Comparison of ENCODE assay signal across 8 mouse cellular contexts in the genomic region with DNA sequence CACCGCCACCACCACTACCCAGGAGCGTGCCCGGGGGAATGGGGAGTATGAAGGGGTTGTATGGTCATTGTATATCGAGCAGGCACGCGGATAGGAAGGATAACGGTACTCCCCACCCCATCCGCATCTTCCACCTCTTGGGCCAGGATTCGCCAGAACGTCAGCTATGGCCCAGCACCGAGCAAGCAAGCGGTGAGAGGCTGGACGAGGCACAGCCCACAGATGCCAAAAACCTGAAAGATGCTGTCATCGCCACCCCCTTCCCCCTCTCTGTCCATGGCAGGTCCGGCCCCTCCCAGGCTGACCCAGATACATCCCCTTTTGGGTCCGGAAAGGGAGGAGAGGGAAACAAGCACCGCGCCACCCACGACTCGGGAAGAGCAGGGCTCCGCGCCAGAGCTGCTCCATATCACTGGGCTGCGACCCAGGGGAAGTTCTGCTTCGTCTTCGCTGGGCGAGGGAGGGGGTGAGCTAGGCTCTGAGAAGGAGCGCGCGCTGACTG. TPM values are rescaled to one million over a fixed set of nuclear protein-coding genes. Genes with fewer than 3 reads are reported as not detected.
DNase-seq lines count a peak whose midpoint lies in the region; ATAC-seq and TF ChIP-seq lines count a peak whose summit lies in the region.

No protein-coding gene starts in this region.

- no peak for TF ChIP-seq CTCF in lung, embryonic 14.5 days (IDR thresholded peaks at IDR 0.05; ENCODE audit: low read depth)

- H3K4me3 ChIP-seq in forebrain, embryonic 13.5 days, result peak overlapping the region; percentile 42
- H3K4me3 ChIP-seq in lung, embryonic 14.5 days (ENCODE audit: low read depth, low read length), result peak overlapping the region; percentile 54

- H3K9ac ChIP-seq in forebrain, embryonic 13.5 days, result peak overlapping the region; percentile 39; the same call in 1 of the 2 replicates
- H3K9ac ChIP-seq in lung, embryonic 14.5 days, result peak overlapping the region; percentile 69; the same call in 1 of the 2 replicates

- H3K36me3 ChIP-seq in forebrain, embryonic 13.5 days (ENCODE audit: poor library complexity, severe bottlenecking), result no peaks in the 10 kb centered on the region
- H3K36me3 ChIP-seq in lung, embryonic 14.5 days (ENCODE audit: insufficient read depth), result no peaks in the 10 kb centered on the region

- DNase-seq in cerebellum, postnatal 10 days, result peak; percentile 62 to 70
- DNase-seq in cerebellum, adult 11-12 months, result no peak
- peak; percentile 69 for DNase-seq in heart, postnatal 10 days
- DNase-seq in kidney, postnatal 14 days, result peak; percentile 77
- DNase-seq in lung, embryonic 14.5 days, result peak; percentile 95

- H3K27ac ChIP-seq in forebrain, embryonic 13.5 days, result no peak overlapping the region
- peak overlapping the region; percentile 93 for H3K27ac ChIP-seq in lung, embryonic 14.5 days (ENCODE audit: low read depth)

- no peaks in the 10 kb centered on the region for H3K9me3 ChIP-seq in forebrain, embryonic 13.5 days (replicated peaks)
- no peaks in the 10 kb centered on the region for H3K9me3 ChIP-seq in lung, embryonic 14.5 days (ENCODE audit: low read depth, low read length)

- ATAC-seq in forebrain, embryonic 13.5 days, result peak; percentile 76
- ATAC-seq in lung, embryonic 14.5 days (ENCODE audit: insufficient read depth), result peak; percentile 93
- 0 out of 2 replicates have a peak, but pooled peaks have one; percentile 16 for ATAC-seq in neutrophil, adult 5-6 weeks (ENCODE audit: extremely low read depth, insufficient number of reproducible peaks, low FRiP score, poor library complexity, severe bottlenecking)
- ATAC-seq in megakaryocyte-erythroid progenitor cell, adult 5-6 weeks (replicated peaks; ENCODE audit: low FRiP score, low TSS enrichment, poor library complexity, severe bottlenecking), result no peak

- peak overlapping the region; percentile 76 for H3K4me2 ChIP-seq in forebrain, embryonic 13.5 days
- H3K4me2 ChIP-seq in lung, embryonic 14.5 days, result peak overlapping the region; percentile 80

- intact Hi-C loops in heart, postnatal 10 days (cut with DNase I), result no loop called here

- WGBS in forebrain, embryonic 13.5 days, result 1% methylated on average over 29 of the region's 29 CpGs
- WGBS in lung, embryonic 14.5 days, result 0% methylated on average over 29 of the region's 29 CpGs

- peaks cover 22% of the 10 kb centered on the region for H3K4me1 ChIP-seq in forebrain, embryonic 13.5 days
- H3K4me1 ChIP-seq in lung, embryonic 14.5 days (ENCODE audit: insufficient read depth), result 0 out of 2 replicates have a peak, but pooled peaks cover 7% of the 10 kb centered on the region

- peaks cover 45% of the 10 kb centered on the region for H3K27me3 ChIP-seq in forebrain, embryonic 13.5 days
- H3K27me3 ChIP-seq in lung, embryonic 14.5 days (ENCODE audit: insufficient read depth, low read length), result peaks cover 27% of the 10 kb centered on the region

RNA-seq across cellular contexts. Expression of gene Wnt2, which starts 1.2 kb away (rescaled TPM):
- polyA plus RNA-seq in forebrain, embryonic 13.5 days (2015; fragmentation: Nextera tagmentation; extraction: Ambion mirVana), result not detected in 2 replicates
- 1 to 10 TPM; 1.2 to 1.6 TPM for total RNA-seq in heart, postnatal 10 days (2021)
- polyA plus RNA-seq in lung, embryonic 14.5 days (2014; fragmentation: Nextera tagmentation; extraction: Ambion mirVana), result 87.5 and 89.0 TPM in 2 replicates
- total RNA-seq in neutrophil, adult 5-6 weeks (2017), result not detected in 2 replicates
- total RNA-seq in megakaryocyte-erythroid progenitor cell, adult 5-6 weeks (2014; fragmentation: Nextera tagmentation), result not detected in 2 replicates
- not detected in 2 replicates for total RNA-seq in megakaryocyte-erythroid progenitor cell, adult 5-6 weeks (2017)
